Mouse (Mus musculus): Measurements from ENCODE around the gene Lrrc1. TPM values are rescaled to one million over a fixed set of nuclear protein-coding genes. Genes with fewer than 3 reads are reported as not detected.

Lrrc1 gene
- polyA plus RNA-seq, 1 experiment: 12.8 TPM

GRCm38 (mm10) chr9:77551036-77551512, 6.4 kb upstream of the Lrrc1 start:
- TF ChIP-seq POLR2A (IDR thresholded peaks at IDR 0.05; ENCODE audit: extremely low read depth, insufficient read depth, low read length): no peak
- TF ChIP-seq CTCF (IDR thresholded peaks at IDR 0.05; ENCODE audit: extremely low read depth, insufficient read depth, low read length): no peak

DNA sequence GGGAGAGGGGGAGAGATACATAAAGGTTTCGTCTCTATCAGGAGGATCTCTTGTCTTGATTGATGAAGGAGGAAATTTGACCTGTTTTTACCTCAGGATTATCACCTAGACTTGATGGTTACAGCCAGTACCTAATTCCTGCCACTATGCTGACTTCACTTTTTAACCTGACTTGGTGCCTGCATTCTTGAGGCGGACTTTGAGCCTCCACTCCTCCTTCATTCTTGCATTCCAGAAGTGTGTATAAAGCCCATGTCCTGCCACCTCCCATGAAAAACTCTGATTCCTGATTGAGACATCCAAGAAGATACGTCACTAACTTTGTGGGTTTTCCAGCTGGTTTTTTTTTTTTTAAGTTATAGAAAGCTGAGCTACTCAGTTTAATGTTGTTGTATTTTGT, 1.3 kb upstream of the Lrrc1 start:
- no peak overlapping the region for H3K4me3 ChIP-seq (ENCODE audit: insufficient read depth, low read length)
- H3K27ac ChIP-seq (ENCODE audit: insufficient read depth, low read length): no peak overlapping the region
- H3K4me1 ChIP-seq (ENCODE audit: control insufficient read depth, insufficient read depth, low read length): peaks cover 3% of the 10 kb centered on the region; the same call in 1 of the 2 replicates
- TF ChIP-seq CTCF (IDR thresholded peaks at IDR 0.05; ENCODE audit: extremely low read depth, insufficient read depth, low read length) (no peak), POLR2A (IDR thresholded peaks at IDR 0.05; ENCODE audit: extremely low read depth, insufficient read depth, low read length) (no peak)

More at GRCm38 (mm10) chr9:77551036-77551512, 6.4 kb upstream of the Lrrc1 start:
- Histone ChIP-seq H3K4me3 (ENCODE audit: insufficient read depth, low read length) (no peak overlapping the region), H3K27ac (ENCODE audit: insufficient read depth, low read length) (no peak overlapping the region), H3K4me1 (ENCODE audit: control insufficient read depth, insufficient read depth, low read length) (no peaks in the 10 kb centered on the region)

GRCm38 (mm10) chr9:77545068-77545421, 375 bp upstream of the Lrrc1 start:
- TF ChIP-seq POLR2A (IDR thresholded peaks at IDR 0.05; ENCODE audit: extremely low read depth, insufficient read depth, low read length): no peak
- no peak for TF ChIP-seq CTCF (IDR thresholded peaks at IDR 0.05; ENCODE audit: extremely low read depth, insufficient read depth, low read length)
- Histone ChIP-seq H3K4me3 (ENCODE audit: insufficient read depth, low read length) (peak overlapping the region; percentile 76), H3K4me1 (ENCODE audit: control insufficient read depth, insufficient read depth, low read length) (peaks cover 3% of the 10 kb centered on the region; the same call in 1 of the 2 replicates), H3K27ac (ENCODE audit: insufficient read depth, low read length) (no peak overlapping the region)

DNA sequence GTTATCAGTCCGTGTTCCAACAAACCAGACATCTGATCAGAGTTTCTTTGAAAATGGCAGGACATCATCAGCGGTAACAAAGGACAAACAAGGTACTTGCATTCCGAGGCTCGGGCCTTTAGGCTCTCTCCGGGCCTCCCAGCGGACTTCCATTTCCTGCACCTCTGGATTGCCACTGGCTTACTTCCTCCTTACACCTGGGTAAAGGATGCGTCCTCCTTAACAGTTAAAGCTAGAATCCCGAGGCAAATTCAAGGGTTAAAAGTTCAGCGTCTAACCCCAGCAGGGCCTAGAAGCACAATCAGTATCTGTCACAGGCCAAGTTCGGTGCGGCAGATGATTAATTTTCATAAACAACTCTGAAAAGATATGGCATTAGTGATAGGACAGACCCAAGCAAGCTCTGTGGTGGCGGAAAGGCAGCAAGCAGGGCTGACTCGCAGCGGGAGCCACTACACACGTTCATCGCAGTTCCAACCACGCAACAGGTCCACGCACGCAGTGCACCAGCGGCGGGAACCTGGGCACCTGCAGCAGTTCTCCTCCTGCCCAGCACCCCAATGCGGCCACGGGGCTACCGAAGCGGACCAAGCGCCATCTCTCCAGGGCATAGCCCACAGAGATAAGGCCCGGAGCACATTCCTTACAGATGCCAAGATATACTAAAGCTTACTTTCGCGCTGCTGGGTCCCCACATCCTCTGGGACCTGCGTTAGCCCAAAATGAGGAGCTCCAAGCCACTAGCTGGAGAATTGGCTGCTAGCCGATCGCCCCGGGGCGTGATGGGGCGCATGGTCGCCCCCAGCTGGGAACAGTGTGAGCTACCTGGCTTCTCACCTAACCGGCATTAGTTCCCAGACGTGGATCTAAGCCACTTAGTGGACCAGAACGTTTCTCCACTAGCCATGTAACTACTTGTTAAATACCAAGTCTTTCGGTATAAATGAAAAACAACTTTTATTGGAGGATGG, 1.0 kb downstream of the Lrrc1 start:
- TF ChIP-seq CTCF (IDR thresholded peaks at IDR 0.05; ENCODE audit: extremely low read depth, insufficient read depth, low read length) (no peak), POLR2A (IDR thresholded peaks at IDR 0.05; ENCODE audit: extremely low read depth, insufficient read depth, low read length) (no peak)
- H3K4me3 ChIP-seq (ENCODE audit: insufficient read depth, low read length): peak overlapping the region; percentile 76
- peaks cover 3% of the 10 kb centered on the region; the same call in 1 of the 2 replicates for H3K4me1 ChIP-seq (ENCODE audit: control insufficient read depth, insufficient read depth, low read length)
- H3K27ac ChIP-seq (ENCODE audit: insufficient read depth, low read length): no peak overlapping the region

DNA sequence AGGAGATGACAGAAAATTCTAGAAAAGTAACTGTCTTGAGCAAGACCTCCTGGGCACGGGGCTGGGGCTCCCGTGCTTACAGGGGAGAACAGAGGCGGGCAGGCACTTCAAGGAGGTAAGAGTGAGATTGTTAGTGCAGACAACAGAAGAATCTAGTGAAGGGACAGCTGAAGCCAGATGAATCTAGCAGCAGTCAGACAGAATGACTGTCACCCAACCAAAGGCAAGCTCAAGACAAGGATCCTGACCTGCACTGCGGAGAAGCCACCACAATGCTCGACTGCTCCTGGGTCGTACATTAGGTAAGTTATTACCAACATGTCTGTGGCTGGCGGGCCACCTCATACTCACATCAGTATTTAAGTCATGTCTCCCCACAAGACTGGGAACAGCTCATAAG, 3.1 kb downstream of the Lrrc1 start:
- Histone ChIP-seq H3K4me1 (ENCODE audit: control insufficient read depth, insufficient read depth, low read length) (peaks cover 3% of the 10 kb centered on the region; the same call in 1 of the 2 replicates), H3K4me3 (ENCODE audit: insufficient read depth, low read length) (no peak overlapping the region), H3K27ac (ENCODE audit: insufficient read depth, low read length) (no peak overlapping the region)
- no peak for TF ChIP-seq POLR2A (IDR thresholded peaks at IDR 0.05; ENCODE audit: extremely low read depth, insufficient read depth, low read length)
- no peak for TF ChIP-seq CTCF (IDR thresholded peaks at IDR 0.05; ENCODE audit: extremely low read depth, insufficient read depth, low read length)

DNA sequence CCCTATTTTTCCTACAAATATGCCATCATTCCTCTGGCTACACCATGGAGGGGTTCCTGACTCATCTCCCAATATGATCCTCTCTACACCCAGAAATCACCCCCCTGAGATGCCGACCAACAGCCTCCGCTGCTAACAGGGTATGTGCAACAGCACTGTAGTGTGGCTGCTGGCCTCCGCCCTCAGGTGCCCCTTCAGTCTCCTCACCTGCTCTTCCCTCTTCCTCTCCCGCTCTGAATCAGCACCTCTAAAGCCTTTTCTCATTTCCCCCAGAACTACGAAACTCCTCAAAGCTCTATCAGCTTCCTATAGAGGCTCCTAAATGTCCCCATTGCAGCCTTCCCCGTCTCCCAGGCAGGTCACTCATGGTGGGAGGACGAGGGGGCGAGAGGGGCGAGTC, 5.4 kb downstream of the Lrrc1 start:
- H3K4me3 ChIP-seq (ENCODE audit: insufficient read depth, low read length): no peak overlapping the region
- TF ChIP-seq POLR2A (IDR thresholded peaks at IDR 0.05; ENCODE audit: extremely low read depth, insufficient read depth, low read length) (no peak), CTCF (IDR thresholded peaks at IDR 0.05; ENCODE audit: extremely low read depth, insufficient read depth, low read length) (no peak)
- H3K27ac ChIP-seq (ENCODE audit: insufficient read depth, low read length): no peak overlapping the region
- H3K4me1 ChIP-seq (ENCODE audit: control insufficient read depth, insufficient read depth, low read length): no peaks in the 10 kb centered on the region

- no peaks in the 10 kb centered on the region for H3K4me1 ChIP-seq (ENCODE audit: control insufficient read depth, insufficient read depth, low read length)
- TF ChIP-seq POLR2A (IDR thresholded peaks at IDR 0.05; ENCODE audit: extremely low read depth, insufficient read depth, low read length) (no peak), CTCF (IDR thresholded peaks at IDR 0.05; ENCODE audit: extremely low read depth, insufficient read depth, low read length) (no peak)
- H3K4me3 ChIP-seq (ENCODE audit: insufficient read depth, low read length): no peak overlapping the region
- no peak overlapping the region for H3K27ac ChIP-seq (ENCODE audit: insufficient read depth, low read length)
These were observed 7.3 kb downstream of the Lrrc1 start for GRCm38 (mm10) chr9:77537357-77537756.

- TF ChIP-seq POLR2A (IDR thresholded peaks at IDR 0.05; ENCODE audit: extremely low read depth, insufficient read depth, low read length) (no peak), CTCF (IDR thresholded peaks at IDR 0.05; ENCODE audit: extremely low read depth, insufficient read depth, low read length) (no peak)
- no peak overlapping the region for H3K27ac ChIP-seq (ENCODE audit: insufficient read depth, low read length)
- H3K4me1 ChIP-seq (ENCODE audit: control insufficient read depth, insufficient read depth, low read length): no peaks in the 10 kb centered on the region
- H3K4me3 ChIP-seq (ENCODE audit: insufficient read depth, low read length): no peak overlapping the region
These were observed 7.8 kb downstream of the Lrrc1 start for GRCm38 (mm10) chr9:77536832-77537231.

- no peak overlapping the region for H3K4me3 ChIP-seq (ENCODE audit: insufficient read depth, low read length)
- no peak overlapping the region for H3K27ac ChIP-seq (ENCODE audit: insufficient read depth, low read length)
- TF ChIP-seq CTCF (IDR thresholded peaks at IDR 0.05; ENCODE audit: extremely low read depth, insufficient read depth, low read length) (no peak), POLR2A (IDR thresholded peaks at IDR 0.05; ENCODE audit: extremely low read depth, insufficient read depth, low read length) (no peak)
- H3K4me1 ChIP-seq (ENCODE audit: control insufficient read depth, insufficient read depth, low read length): no peaks in the 10 kb centered on the region
These were observed 8.4 kb downstream of the Lrrc1 start for GRCm38 (mm10) chr9:77536286-77536685.
